Mouse (Mus musculus) hindbrain, postnatal 0 days (tissue): Measurements from ENCODE around the gene Tmem239. TPM values are rescaled to one million over a fixed set of nuclear protein-coding genes. Genes with fewer than 3 reads are reported as not detected.
A peak's percentile ranks its signal among the peaks of the same experiment; 100 is the strongest.

Source experiments
- ATAC-seq: fragments of 200-750 bp; cut with Nextera tagmentation; 2 replicates; pipeline ENCODE4 v1.8.0; 2017; ENCODE audit warnings: mild to moderate bottlenecking, moderate TSS enrichment, moderate library complexity
- DNase-seq: peaks from one replicate; pipeline ENCODE4 v3.0.0-alpha.2; 2015; ENCODE audit warnings: low spot score
- H3K27ac ChIP-seq: fragments of 300-500 bp; sonication (generic); 2 replicates; pipeline ENCODE4 v1.5.1; 2014; ENCODE audit warnings: mild to moderate bottlenecking
- H3K27me3 ChIP-seq: fragments of 300-500 bp; sonication (generic); 2 replicates; pipeline ENCODE4 v1.6.1; 2014; ENCODE audit warnings: low read length, mixed read lengths; ENCODE audit not compliant: insufficient read depth
- H3K36me3 ChIP-seq: fragments of 300-500 bp; sonication (generic); 2 replicates; pipeline ENCODE4 v1.6.1; 2014; ENCODE audit warnings: low read length, mixed read lengths; ENCODE audit not compliant: insufficient read depth
- H3K4me1 ChIP-seq: fragments of 300-500 bp; sonication (generic); 2 replicates; pipeline ENCODE4 v1.6.1; 2014; ENCODE audit warnings: antibody characterized with exemption, low read length, mixed read lengths; ENCODE audit not compliant: insufficient read depth
- H3K4me2 ChIP-seq: fragments of 300-500 bp; sonication (generic); 2 replicates; pipeline ENCODE4 v1.6.1; 2014; ENCODE audit warnings: low read depth, mild to moderate bottlenecking, low read length, moderate library complexity, mixed read lengths
- H3K4me3 ChIP-seq: fragments of 300-500 bp; sonication (generic); 2 replicates; pipeline ENCODE4 v1.5.1; 2014; ENCODE audit warnings: low read length
- H3K9ac ChIP-seq: fragments of 300-500 bp; sonication (generic); replicated peaks from 2 replicates; pipeline ENCODE4 v1.6.1; 2014; ENCODE audit warnings: mild to moderate bottlenecking, low read length, moderate library complexity, mixed read lengths
- H3K9me3 ChIP-seq: fragments of 300-500 bp; sonication (generic); 2 replicates; pipeline ENCODE4 v1.6.1; 2016; ENCODE audit warnings: low read length, mixed read lengths
- CTCF ChIP-seq: IDR thresholded peaks from 2 replicates; pipeline ENCODE4 v1.5.1; 2016; ENCODE audit warnings: antibody characterized with exemption, control low read depth, low read depth
- WGBS: fragments of 180-500 bp; shearing (Covaris S2); extraction: QIAGEN DNeasy Blood & Tissue Kit; methylation state at CpG from one replicate; pipeline ENCODE4 v1.1.7; 2014; 5-methylcytosine and 5-hydroxymethylcytosine counted together
- polyA plus RNA-seq: library from polyadenylated mRNA; unstranded; fragments of >200 nt; fragmentation: Nextera tagmentation; extraction: Ambion mirVana; gene quantifications from 2 replicates; pipeline ENCODE4 v1.2.1, GENCODE M21; 2015
- total RNA-seq: library from RNA; depleted of rRNA; stranded (reverse); fragments of >200 nt; gene quantifications from 2 replicates; pipeline ENCODE4 v1.2.3, GENCODE M21; 2014; rRNA removed

Tmem239 gene
- total and polyA plus RNA-seq, 2 experiments from 2014 or later, result not detected

DNA sequence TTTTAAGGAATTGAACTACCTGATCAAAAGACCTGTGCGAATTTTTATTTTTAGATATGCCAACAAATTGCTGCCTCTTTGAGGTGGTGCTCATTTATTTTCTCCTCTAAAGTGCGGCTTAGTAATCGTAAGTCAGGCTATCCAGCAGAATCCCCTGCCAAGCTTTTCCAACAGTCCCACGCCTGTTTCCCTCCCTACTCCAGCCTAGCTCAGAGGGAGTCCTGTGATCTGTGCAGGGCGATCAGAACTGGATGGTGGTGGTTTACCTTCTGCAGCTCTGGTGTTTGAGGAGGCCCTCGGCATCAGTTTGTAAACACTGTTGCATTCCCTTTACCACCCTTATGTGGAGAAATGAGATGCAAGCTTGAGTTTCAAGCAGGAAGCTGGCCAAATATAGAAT, 47.1 kb downstream of the Tmem239 start:
- Histone ChIP-seq H3K4me3 (no peak overlapping the region), H3K36me3 (no peaks in the 10 kb centered on the region), H3K27ac (no peak overlapping the region), H3K27me3 (no peaks in the 10 kb centered on the region), H3K9ac (no peak overlapping the region), H3K9me3 (no peaks in the 10 kb centered on the region), H3K4me2 (0 out of 2 replicates have a peak overlapping the region, but pooled peaks have one; percentile 8), H3K4me1 (peaks cover 17% of the 10 kb centered on the region)
- ATAC-seq, result no peak
- no peak for TF ChIP-seq CTCF
- no peak for DNase-seq
- 45% methylated on average over 6 of the region's 6 CpGs for WGBS

DNA sequence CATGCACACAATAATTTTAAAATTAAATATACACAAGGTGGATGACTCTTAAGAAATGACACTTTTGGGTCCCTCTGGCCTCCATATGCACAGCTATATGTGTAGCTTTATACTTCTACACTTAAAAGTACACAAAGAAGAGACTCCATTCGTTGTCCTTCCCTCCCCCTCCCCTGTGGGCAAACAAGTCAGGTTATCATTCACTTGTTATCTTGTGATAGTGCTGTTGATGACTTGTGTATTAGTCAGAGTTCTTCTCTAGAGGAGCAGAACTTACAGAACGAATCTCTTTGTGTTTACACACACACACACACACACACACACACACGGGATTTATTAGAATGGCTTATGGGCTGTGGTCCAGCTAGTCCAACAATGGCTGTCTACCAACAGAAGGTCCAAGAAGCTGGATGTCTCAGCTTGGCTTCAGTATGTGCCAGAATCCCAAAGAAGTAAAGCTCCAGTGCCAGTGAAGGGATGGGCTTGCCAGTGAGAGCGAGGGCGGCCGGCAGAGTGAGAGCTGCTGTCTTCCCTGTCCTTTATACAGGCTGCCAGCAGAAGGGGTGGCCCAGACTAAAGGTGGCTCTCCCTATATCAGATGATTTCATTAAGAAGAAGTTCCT, 48.6 kb downstream of the Tmem239 start:
- Histone ChIP-seq H3K9me3 (no peaks in the 10 kb centered on the region), H3K27me3 (no peaks in the 10 kb centered on the region), H3K4me2 (no peak overlapping the region), H3K4me1 (peaks cover 17% of the 10 kb centered on the region), H3K27ac (peak overlapping the region; percentile 41; the same call in 1 of the 2 replicates), H3K4me3 (no peak overlapping the region), H3K9ac (no peak overlapping the region), H3K36me3 (no peaks in the 10 kb centered on the region)
- DNase-seq (peak; percentile 84), ATAC-seq (peak; percentile 44)
- TF ChIP-seq CTCF, result no peak
- WGBS, result 31% methylated on average over 6 of the region's 6 CpGs

Other genes starting within 250 kb of the Tmem239 start
- 306 and 339 TPM in 2 replicates for gene Snrpb, start 227.1 kb upstream of the Tmem239 start, total RNA-seq
- gene Snrpb, start 227.1 kb upstream of the Tmem239 start, polyA plus RNA-seq, result 300 and 302 TPM in 2 replicates
- not detected in 2 replicates for gene Tmc2, start 211.3 kb upstream of the Tmem239 start, total RNA-seq
- not detected in 2 replicates for gene Tmc2, start 211.3 kb upstream of the Tmem239 start, polyA plus RNA-seq
- 109 and 118 TPM in 2 replicates for gene Nop56, start 132.0 kb upstream of the Tmem239 start, total RNA-seq
- gene Nop56, start 132.0 kb upstream of the Tmem239 start, polyA plus RNA-seq, result 258 and 268 TPM in 2 replicates
- 158 and 161 TPM in 2 replicates for gene Idh3b, start 121.9 kb upstream of the Tmem239 start, total RNA-seq
- 215 TPM in 2 replicates for gene Idh3b, start 121.9 kb upstream of the Tmem239 start, polyA plus RNA-seq
- gene Ebf4, start 111.3 kb upstream of the Tmem239 start, total RNA-seq, result 18.7 and 19.3 TPM in 2 replicates
- 5.4 TPM in 2 replicates for gene Ebf4, start 111.3 kb upstream of the Tmem239 start, polyA plus RNA-seq
- 28.2 and 36.5 TPM in 2 replicates for gene Cpxm1, start 8.9 kb upstream of the Tmem239 start, total RNA-seq
- gene Cpxm1, start 8.9 kb upstream of the Tmem239 start, polyA plus RNA-seq, result 31.9 and 32.9 TPM in 2 replicates
- gene Gm28372, start 1.2 kb upstream of the Tmem239 start, total RNA-seq, result not detected in 2 replicates
- gene Gm28372, start 1.2 kb upstream of the Tmem239 start, polyA plus RNA-seq, result 0.20 TPM in 2 replicates
- gene 1700020A23Rik, start 1.2 kb upstream of the Tmem239 start, total RNA-seq, result not detected in 2 replicates
- 0.49 TPM in 1 of 2 replicates, not detected in the other for gene 1700020A23Rik, start 1.2 kb upstream of the Tmem239 start, polyA plus RNA-seq
- gene Vps16, start 17.9 kb downstream of the Tmem239 start, total RNA-seq, result 50.4 and 63.3 TPM in 2 replicates
- 89.5 and 94.0 TPM in 2 replicates for gene Vps16, start 17.9 kb downstream of the Tmem239 start, polyA plus RNA-seq
- 19.5 and 20.4 TPM in 2 replicates for gene Pced1a, start 18.2 kb downstream of the Tmem239 start, total RNA-seq
- 10.3 and 10.7 TPM in 2 replicates for gene Pced1a, start 18.2 kb downstream of the Tmem239 start, polyA plus RNA-seq
- 96.7 and 105 TPM in 2 replicates for gene Ptpra, start 43.8 kb downstream of the Tmem239 start, total RNA-seq
- 143 and 145 TPM in 2 replicates for gene Ptpra, start 43.8 kb downstream of the Tmem239 start, polyA plus RNA-seq
- gene Mrps26, start 157.3 kb downstream of the Tmem239 start, total RNA-seq, result 67.7 and 75.4 TPM in 2 replicates
- gene Mrps26, start 157.3 kb downstream of the Tmem239 start, polyA plus RNA-seq, result 115 and 120 TPM in 2 replicates
- 4.9 TPM in 1 of 2 replicates, not detected in the other for gene Oxt, start 169.7 kb downstream of the Tmem239 start, total RNA-seq
- not detected in 2 replicates for gene Oxt, start 169.7 kb downstream of the Tmem239 start, polyA plus RNA-seq
- gene Avp, start 176.1 kb downstream of the Tmem239 start, total RNA-seq, result 0.78 and 1.5 TPM in 2 replicates
- gene Avp, start 176.1 kb downstream of the Tmem239 start, polyA plus RNA-seq, result 0.45 and 0.73 TPM in 2 replicates
- 7.0 and 7.9 TPM in 2 replicates for gene Fastkd5, start 223.5 kb downstream of the Tmem239 start, total RNA-seq
- 6.0 and 6.6 TPM in 2 replicates for gene Fastkd5, start 223.5 kb downstream of the Tmem239 start, polyA plus RNA-seq
- 6.8 TPM in 2 replicates for gene Ubox5, start 223.6 kb downstream of the Tmem239 start, total RNA-seq
- gene Ubox5, start 223.6 kb downstream of the Tmem239 start, polyA plus RNA-seq, result 5.9 and 6.2 TPM in 2 replicates
- gene Lzts3, start 236.3 kb downstream of the Tmem239 start, total RNA-seq, result 76.8 and 81.8 TPM in 2 replicates
- gene Lzts3, start 236.3 kb downstream of the Tmem239 start, polyA plus RNA-seq, result 18.2 and 20.0 TPM in 2 replicates